Mouse (Mus musculus): ENCODE results near the gene H2afv.
A peak's percentile ranks its signal among the peaks of the same experiment; 100 is the strongest.

The H2afv gene

DNA sequence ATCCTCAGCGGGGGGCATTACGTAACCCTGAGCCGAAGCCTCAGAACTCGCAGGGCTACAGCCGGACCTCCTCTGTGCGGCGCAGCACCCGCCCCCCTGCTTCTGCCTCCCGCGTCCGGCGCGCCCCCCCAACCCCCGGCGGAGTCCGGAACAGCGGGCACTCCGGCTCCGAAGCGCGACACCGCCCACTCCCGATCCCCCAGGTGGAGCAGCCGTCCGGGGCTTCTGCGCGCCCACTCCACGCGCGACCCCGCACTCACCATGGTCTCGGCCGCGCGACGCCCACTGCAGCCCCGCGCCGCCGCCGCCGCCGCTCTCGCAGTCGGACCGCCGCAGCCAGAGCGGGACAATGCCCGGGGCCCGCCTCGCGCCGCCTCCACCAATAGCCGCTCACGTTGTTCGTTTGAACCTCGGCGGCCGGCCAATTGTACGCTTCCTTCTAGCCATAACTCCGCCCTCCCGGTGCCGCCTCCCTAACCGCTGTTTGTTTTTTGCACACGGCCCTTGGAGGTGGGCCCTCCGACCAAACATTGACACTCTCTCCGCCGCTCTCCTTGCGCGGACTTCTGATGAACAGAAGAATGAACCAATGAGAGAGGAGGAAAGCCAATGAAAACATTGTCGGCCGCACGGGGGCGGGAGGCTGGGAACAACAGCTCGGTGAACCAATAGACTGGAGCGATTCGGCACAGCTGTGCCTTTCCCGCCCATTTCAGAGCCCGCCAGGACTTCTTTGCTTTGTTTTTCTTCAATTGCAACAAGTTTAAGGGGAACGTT is at the start of gene H2afv:
TSS of gene H2afv (minus strand) at position 367 of the 777 bp plus-strand sequence.
- DNase-seq (ENCODE audit: low spot score) = peak; percentile 100

DNA sequence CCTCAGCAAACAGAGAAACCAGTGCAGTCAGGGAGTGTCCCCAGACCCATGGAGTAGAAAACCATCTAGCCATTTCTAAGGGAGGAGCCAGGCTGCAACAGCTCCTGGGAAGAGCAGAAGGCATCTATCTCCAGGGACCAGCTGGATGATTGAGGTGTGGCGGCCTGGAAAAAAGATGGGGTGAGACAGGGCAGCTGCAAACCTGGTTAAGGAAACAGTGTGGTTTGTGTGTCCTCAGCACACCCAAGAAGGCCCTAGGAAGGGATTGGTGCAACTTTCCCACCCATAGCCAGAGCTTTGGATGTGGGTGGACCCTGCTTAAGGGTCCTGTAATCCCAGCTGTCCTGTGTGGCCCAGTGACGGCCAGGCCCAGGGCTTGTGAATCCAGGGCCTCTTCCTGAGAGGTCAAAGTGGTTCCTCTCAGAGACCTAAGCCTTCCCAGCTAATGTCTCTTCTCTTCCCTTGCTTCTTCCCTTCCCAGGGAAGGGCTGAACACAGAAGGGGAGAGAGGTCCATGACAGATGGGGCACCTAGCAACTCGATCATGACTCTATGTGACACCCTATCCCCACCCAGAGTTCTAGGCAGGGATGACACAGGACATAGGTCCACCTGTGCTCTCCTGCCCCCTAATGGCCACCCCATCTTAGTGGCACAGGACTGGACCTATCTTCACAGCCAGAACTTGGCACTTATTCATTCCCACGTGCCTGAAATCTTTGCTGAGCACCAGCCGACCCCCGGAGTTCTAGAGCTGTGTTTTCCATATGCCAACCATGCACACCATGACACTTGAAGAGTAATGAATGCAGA is 45.7 kb upstream of the H2afv start:
- peak; percentile 27 for DNase-seq (ENCODE audit: low spot score)

DNA sequence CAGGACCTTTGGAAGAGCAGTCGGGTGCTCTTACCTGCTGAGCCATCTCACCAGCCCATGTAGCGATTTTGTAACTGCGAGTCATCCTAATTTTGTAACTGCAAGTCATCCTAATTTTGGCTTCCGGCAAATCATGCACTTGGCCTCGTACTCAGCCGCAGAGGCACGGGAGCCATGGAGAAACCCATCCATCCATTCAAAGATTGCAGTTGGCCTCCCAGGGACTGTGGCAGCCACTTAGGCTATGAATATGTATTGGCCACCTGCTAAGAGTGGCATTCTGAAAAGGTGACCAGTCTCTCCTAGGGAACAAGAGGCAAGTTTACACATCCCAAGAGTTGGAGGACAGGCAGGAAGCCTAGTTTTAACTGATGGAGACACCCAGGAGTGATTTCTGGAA is 45.0 kb upstream of the H2afv start:
- no peak for DNase-seq (ENCODE audit: low spot score)

DNA sequence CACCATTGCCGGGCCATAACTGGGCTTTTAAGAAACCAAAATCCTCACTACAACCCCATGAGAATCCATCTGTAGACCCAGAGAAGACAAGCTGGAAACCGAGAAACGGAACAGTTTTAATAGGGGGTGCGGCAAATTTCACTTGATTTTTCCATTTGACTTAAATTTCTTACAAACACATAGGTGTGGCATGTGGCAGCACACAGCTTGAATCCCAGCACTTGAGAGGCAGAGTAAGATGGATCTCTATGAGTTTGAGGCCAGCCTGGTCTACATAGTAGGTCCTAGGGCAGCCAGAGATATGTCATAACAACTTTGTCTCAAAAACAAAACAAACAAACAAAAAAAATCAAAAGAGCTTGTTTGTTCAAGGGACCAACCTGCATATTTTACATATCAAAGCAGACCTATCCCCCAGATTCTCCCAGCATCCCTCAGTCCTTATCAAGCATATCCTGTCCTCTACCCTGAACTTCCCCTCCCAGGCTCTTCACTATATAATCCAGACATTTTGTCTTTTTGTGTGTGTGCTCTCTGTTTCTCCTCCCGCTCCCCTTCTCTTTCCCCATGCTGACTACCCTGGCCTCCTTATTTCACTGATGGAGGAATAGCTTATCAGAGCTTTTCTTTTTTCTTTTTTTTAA is 43.9 kb upstream of the H2afv start:
- no peak for DNase-seq (ENCODE audit: low spot score)

DNA sequence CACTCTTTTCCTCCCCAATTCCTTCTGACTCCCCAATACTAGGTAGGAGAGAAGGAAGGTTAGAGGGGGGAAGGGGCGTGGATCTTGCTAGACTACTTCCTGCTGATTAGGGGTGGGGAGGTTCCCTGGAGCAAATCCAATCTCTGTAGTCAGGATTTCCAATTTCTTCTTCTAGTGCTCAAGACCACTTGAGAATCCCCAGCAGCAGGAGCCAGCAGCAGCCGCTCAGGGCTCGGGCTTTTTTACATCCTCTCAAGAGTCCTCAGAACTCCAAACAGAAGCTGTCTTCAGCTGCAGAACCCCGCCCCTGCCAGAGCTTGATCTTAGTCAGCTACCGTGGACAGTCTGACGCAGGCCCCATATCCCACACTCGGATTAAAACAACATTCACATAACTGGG is 43.3 kb upstream of the H2afv start:
- DNase-seq (ENCODE audit: low spot score) = no peak

DNA sequence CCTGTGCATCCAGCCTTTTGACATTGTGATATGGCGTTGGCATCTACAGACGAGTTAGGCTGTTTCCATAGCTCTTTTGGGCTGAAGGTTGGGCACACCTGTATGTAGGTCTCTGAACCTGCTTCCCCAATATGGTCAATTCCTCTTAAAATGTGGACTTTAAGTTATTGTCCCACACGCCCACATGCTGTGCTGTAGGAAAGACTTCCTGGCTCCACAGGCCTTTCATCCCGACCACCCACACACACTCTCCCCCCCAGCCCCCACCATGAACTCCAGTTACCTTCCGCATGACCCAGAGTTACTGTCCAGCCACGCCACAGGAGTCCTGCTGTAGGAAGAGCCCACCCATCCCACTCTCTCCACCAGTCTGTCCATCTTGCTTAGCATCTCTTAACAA is 42.7 kb upstream of the H2afv start:
- DNase-seq (ENCODE audit: low spot score) = no peak

DNA sequence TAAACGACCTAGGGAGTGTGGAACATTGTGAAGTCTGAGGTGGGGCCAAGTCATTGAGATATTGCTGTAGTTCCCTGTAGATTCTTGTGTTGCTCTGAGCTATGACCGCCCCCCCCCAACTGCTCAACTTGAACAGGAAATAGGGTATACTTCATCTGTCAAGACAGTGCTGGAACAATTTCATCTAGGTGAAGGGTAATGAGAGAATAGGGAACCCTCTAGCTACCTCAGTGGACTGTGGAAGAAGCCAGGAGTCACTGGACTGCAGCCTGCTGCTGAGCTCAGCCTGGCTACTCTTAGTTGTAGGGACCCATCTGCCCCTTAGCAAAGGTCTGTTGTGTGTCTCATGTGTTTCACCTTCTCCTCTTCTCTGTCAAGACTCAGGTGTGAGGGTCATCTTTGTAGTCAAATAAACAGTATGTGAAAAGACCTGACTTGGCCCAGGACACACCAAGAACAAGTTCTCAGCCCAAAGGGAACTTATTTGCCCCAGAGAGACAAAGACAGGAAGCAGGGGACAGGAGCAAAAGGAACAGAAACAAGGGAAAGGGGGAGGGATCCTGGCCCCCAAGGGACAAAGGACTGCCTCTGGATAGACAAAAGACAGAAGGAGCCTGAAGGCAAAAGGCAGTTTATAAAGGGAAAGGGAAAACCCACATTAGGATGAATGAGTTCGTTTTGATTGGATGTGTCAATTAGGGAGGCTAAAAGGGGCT is 40.2 kb upstream of the H2afv start:
- DNase-seq (ENCODE audit: low spot score) = no peak

DNA sequence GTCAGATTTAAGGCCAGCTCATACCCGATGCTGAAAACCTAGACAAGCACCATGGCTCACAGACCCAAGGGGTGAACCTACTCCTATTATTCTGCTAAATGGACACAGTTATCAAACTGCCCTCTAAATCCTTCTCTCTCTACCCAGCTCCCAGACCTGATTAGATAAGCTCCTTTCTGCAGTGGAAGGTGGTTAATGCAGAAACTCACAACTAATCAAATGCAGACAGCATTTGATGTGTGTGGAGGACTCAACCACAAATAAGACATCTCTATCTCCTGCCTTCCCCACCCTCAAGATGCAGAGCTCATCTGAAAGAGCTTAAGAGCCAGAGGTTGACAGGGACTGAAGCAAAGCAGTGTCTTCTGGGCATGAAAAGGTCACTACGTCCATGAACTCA is 38.9 kb upstream of the H2afv start:
- no peak for DNase-seq (ENCODE audit: low spot score)

DNA sequence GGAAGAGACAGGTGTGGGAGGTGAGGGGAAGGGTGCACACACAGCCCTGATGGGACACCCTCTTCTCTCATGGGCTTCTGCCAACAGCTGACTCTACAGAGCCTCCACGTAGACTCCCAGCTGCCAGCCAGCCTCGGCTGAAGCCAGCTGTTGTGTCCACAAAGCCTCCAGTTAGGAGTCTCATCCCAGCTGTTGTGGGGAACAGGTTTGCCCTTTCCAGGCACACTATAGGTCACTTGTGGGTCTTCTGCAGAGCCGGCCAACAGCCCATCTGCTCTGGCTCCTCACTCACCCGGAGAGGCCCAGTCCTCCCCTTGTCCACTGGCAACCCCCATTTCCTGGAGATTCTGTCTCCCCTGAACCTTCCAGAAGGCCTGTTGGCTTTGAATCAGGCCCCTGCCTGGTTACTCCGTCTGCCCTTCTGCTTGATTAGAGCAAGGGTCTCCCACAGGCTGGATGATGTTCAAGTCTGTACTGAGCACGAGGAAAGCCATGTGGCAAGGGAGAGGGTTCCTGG is 37.5 kb upstream of the H2afv start:
- DNase-seq (ENCODE audit: low spot score) = no peak

DNA sequence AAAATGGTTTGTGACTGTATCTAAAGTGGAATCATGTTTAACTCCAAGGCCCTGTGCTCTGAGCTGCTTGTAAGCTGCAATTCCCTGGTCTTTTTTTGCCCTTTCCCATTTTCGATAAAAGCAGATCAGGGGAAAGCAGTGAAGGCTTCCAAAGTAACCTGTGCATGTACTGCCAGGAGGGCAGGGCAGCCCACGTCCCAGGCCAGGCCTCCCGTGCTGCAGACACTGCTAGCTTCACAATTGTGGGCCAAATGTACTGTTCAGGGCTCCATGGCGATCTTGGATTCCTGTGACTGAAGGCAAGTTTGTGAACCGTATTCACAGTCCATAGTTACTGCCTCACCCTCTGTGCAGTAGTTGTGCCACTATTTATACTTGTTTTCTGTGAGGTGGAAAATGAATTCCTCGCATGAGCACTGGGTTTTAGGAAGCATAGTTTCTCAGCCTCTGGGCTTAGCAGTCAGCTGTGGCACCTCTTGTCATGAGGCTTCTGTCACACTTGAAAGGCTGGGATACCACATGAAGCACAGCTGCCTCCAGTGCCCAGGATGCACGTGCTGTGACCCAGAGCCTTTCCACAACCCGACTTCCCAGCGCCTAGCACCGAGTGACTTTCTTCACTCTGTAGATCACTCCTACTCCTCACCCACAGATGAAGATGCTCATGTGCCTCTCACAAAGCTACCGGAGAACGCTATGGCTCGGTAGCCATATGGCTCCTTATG is 36.6 kb upstream of the H2afv start:
- no peak for DNase-seq (ENCODE audit: low spot score)

DNA sequence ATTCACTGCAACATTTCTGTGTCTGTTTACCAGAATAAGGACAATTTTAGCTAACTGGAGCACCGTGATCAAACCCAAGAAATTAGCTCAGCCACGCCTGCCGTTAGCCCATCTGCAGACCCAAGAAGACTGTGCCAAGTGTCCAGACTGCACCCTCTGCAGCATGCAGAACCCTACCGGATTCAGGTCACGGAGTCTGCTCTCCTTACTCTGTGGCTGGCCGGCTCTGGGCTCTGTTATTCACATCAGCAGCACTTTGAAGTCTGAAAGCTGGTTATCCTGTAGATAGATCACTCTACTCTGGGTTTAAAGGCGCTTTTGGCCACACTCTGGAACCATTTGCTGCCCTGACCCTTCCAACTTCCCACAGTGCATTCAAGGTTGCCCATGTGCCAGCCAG is 35.9 kb upstream of the H2afv start:
- DNase-seq (ENCODE audit: low spot score) = no peak

DNA sequence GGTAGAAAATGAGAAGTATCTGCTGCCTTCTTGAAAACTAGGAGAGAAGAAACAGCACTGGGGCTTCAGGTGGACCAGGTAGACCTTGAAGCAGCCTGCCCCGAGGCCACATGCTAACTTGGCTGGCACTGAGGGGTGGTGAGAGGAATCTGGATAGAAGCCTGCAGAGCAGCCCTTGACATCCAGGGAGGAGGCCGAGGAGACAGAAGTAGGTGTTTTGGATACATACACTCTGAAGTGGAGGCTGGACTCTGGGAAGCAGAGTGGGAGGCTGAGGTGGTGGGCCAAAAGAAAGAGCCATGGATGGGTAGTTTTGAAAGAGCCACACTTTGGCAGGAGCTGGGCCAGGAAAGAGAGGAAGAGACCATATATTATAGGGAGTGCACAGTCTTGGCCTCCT is 35.0 kb upstream of the H2afv start:
- DNase-seq (ENCODE audit: low spot score) = no peak

DNA sequence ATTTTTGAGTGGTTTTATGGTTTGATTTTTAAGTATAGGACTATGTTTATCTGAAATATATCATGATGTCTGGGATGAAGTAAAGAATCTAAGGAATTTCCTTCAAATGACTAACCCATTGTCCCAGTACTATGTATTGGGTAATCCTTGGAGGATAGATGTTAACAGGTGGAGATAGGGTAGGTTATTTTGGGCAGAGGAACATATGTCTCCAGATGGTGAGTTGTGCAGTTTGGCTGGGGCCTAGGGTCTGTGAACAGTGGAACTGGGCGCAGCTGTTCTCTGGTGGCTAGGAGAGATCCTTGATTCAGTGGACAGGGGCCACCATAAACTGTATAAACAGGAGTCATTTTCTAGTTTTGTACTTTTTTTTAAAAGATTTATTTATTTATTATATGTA is 33.1 kb upstream of the H2afv start:
- DNase-seq (ENCODE audit: low spot score) = no peak

DNA sequence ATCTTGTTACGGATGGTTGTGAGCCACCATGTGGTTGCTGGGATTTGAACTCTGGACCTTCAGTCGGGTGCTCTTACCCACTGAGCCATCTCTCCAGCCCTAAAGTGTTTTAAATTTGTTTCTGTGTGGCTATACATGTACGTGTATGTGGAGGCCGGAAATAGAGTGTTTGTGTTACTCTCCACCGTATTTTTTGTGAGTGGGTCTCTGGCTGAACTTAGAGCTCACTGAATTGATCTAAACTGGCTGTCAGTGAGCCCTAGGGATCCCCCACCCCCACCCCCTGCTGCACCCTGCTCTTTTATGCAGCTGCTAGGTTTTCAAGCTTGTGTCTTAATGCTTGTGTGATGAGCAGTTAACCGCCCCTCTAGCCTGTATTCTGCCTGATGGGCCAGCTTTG is 32.6 kb upstream of the H2afv start:
- no peak for DNase-seq (ENCODE audit: low spot score)

DNA sequence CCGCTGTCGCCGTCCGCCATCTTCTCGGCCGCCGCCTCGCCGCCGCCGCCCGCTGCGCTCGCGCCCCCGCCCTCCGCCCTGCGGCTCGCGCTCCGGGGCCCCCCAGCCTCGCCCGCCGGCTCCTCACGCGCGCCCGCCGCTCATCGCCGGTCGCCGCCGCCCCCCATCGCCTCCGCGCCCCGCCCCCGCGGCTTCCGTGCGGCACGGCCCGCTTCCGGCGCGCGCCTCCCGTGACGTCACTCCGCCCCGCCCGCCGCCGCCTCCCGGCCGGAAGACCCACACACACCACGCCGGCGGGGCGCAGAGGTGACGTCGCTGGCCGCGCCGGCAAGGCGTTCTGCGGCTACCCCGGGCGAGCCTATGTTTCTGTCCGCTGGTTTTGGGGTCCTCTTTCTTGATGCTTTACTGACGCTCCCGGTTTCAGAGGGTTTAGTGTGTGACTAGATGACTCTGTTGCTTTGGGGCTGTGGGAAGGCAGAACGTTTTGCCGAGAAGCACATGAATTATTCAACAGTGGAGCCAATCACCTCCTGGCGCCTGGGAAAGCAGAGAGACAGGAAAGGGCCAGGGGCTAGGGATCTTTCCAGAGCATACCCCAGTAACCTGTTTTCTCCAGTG is 31.7 kb upstream of the H2afv start, which contains the start of gene Purb:
TSS of gene Purb (minus strand) at position 51 of the 618 bp plus-strand sequence.
- DNase-seq (ENCODE audit: low spot score) = peak; percentile 91

DNA sequence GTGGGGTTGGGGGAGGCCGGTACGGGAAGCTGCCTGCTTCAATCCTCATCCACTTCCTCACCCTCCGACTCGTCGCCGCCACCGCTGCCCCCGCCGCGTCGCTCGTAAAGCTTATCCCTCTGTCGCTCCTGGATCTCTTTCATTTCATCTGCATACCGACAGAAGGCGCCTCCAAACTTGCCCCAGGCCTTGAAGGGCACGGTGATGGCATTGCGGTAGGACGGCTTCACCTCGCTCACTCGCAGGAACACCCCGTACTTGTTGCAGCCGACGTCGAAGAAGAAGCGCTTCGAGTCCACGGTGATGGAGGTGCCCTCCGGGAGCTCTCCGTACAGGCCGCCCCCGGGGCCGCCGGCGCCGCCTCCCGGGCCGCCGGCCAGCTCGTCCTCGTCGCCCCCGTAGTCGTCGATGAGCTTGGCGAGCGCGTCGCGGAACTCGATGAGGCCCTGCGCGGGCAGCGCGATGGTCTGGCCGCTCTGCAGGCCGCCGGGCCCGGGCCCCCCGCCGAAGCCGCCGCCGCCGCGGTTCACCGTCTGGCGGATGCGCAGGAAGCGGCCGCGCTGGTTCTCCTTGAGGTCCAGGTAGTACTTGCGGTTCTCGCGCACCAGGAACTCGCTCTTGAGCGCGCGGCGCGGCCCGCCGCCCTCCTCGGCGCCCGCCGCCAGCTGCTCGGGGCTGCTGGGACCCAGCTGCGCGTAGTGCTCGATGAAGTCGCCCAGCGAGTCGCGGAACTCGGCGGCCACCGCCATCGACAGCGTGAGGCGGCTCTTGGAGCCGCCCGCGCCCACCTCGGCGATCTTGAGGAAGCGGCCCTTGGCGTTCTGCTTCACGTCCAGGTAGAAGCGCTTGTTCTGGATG is 30.9 kb upstream of the H2afv start:
- peak; percentile 46 for DNase-seq (ENCODE audit: low spot score)

DNA sequence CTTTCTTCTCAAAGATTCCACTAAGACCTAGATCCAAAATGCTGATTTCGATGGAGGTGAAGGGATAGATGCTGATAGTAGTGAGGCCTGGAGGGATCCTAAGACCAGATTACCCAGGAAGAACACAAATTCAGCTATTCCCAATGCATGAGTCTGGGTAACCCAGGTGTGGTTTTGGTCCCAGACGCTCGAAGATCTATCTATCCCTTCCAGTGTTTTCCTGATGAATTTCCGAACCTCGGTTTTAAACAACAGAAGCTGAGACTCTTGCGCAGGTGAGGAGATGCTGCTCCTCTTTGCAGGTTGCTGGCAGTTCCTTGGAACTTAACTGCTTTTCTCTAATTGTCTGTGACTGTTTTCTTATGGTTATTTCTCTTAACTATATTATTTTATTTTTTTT is 30.1 kb upstream of the H2afv start:
- no peak for DNase-seq (ENCODE audit: low spot score)

DNA sequence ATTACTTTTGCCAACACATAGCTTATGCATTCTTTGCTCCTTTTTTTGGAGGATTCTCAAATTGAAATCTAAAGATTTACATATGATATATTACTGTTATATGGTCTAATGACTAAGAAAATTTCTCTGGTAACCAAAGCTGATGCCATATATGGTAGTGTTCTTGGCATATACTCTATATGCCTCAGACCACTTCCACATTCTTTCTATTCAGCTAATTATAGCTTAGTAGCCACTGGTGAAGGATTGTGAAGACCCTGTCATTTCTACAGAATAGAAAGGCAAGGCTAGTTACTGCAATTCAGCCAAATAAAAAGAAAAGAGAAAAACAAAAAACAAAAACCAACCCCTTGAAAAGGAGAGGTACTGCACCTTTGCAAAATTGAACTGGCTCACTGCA is 27.8 kb upstream of the H2afv start:
- DNase-seq (ENCODE audit: low spot score) = no peak

DNA sequence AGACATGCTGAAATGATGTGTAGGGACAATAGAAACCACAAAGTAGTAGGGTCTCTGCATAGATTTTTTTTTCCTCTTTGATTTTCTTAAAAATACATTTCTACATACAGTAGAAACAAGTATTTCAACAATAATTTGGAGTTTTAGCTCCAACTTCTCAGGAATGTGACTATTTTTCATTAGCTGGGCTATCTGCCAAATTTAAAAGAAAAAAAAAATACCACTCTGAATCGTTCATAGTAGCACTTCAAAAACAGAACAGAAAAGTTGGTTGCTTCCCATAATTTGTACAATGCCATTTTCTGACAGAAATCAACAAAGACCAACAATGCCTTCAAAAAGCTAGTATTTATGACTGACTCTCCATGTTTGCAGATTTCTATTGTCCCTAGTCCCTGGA is 27.2 kb upstream of the H2afv start:
- no peak for DNase-seq (ENCODE audit: low spot score)

DNA sequence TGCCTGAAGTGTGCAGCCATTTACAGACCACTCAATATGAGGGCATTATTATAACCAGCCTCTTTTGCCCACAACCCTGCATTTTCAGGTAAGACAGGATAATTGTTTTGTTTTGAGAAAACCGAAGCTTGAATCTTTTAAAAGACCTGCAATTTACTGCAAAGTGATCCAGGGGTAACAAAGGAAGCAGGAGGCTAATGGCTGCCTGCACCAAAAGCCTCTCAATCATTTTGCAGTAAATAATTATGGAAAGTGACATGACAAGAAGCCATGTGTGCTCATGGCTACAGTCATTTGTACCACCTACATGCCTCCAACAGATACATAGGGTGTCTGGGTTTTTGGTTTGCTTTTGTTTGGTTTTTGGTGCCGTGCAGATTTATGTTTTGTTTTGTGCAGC is 26.8 kb upstream of the H2afv start:
- no peak for DNase-seq (ENCODE audit: low spot score)
